Mouse (Mus musculus): ENCODE measurements around the gene Scgb1b19.
"Not testable (repeated sequence)": the region's sequence is repeated elsewhere in the genome, so short reads cannot be mapped to it uniquely, and the experiment has no call there.

The Scgb1b19 gene

DNA sequence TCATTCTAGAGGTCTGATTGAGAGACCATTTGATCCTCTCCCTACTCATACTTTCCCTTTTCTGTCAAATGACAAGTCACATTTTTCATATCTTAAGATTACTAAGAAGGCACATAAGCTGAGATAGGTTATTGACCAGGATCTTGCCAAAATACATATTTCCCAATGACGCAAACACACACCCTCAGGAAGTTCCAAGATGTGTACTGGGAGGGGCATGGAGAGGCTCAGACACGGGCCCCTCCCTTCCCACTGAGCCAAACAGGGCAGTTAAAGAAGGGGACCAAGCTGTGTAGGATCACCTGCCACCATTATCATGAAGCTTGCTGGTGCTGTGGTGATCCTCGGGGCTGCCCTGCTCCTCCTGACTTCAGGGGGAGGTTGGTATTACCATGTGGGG, at the start of gene Scgb1b19:
Scgb1b19 (plus strand) TSS at position 301 of the 400 bp plus-strand sequence.
- not testable (repeated sequence) for DNase-seq (ENCODE audit: low read depth, low spot score)

DNA sequence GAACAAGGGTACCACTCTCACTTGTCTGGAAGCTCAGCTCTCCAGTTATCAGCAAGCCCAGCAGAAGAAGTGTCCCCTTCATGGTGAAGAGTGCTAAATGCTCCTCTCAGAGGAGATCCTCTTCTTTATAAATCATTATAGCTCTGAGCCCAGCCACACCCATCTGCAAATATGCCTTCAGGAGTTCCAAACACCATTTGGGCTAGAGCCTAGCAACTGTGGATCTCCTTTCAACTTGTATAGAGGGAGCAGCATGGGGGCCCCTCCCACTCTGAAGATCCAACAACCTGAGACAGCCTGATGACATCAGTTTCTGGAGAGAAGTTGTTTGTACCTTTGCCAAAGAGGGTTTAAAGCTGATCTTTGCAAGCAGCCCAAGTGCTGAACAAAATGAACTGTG, 6.9 kb upstream of the Scgb1b19 start, which contains the start of gene Scgb2b19:
Scgb2b19 (minus strand) TSS at position 101 of the 400 bp plus-strand sequence.
- DNase-seq (ENCODE audit: low read depth, low spot score): not testable (repeated sequence)
